ENCODE assay signal across 15 mouse cellular contexts in the genomic region with DNA sequence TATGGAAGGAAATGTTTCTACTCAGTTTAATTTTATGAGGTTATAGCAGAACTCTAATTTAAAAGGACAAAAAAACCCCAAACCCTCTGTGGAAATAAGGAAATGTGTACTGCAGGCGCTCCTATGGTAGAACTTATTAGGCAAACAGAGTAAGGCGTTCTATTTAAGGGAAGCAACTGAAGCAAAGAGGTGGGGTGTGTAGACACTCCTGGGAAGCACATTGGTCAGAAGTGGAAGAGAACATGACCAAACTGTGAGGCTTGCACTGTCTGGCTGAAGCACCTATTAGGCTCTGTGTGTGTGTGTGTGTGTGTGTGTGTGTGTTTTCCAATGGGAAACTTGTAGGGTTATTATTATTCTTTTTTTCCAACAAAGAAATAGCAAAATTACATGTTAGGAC. TPM values are rescaled to one million over a fixed set of nuclear protein-coding genes. Genes with fewer than 3 reads are reported as not detected.
DNase-seq lines count a peak whose midpoint lies in the region; ATAC-seq and TF ChIP-seq lines count a peak whose summit lies in the region.
"Had no signal": no experiment of that assay in that cellular context is flagged by ENCODE, and none has a peak within 500 bp of the region (broad histone marks: within the 10 kb centered on the region; RNA-seq: fewer than 3 reads in every experiment).

No protein-coding gene starts in this region.

- no peak overlapping the region for H3K9ac ChIP-seq in forebrain, embryonic 13.5 days
- no peak overlapping the region for H3K9ac ChIP-seq in midbrain, embryonic 15.5 days
- peak overlapping the region; percentile 17; the same call in 1 of the 2 replicates for H3K9ac ChIP-seq in limb, embryonic 14.5 days (ENCODE audit: low read depth, low read length, severe bottlenecking)
- H3K9ac ChIP-seq in stomach, embryonic 16.5 days (ENCODE audit: low read length) = no peak overlapping the region
- H3K9ac ChIP-seq: hindbrain, embryonic 15.5 days; kidney, embryonic 15.5 days had no signal

- 0 out of 2 replicates have a peak, but pooled peaks cover 3% of the 10 kb centered on the region for H3K36me3 ChIP-seq in forebrain, embryonic 13.5 days (ENCODE audit: poor library complexity, severe bottlenecking)
- H3K36me3 ChIP-seq in forebrain, embryonic 10.5 days (replicated peaks) = peaks cover 33% of the 10 kb centered on the region
- peaks cover 26% of the 10 kb centered on the region for H3K36me3 ChIP-seq in midbrain, embryonic 10.5 days
- H3K36me3 ChIP-seq in midbrain, embryonic 15.5 days (replicated peaks) = no peaks in the 10 kb centered on the region
- H3K36me3 ChIP-seq in limb, embryonic 14.5 days (ENCODE audit: control insufficient read depth, insufficient read depth, low read length) = no peaks in the 10 kb centered on the region; the same call in 1 of the 2 replicates
- H3K36me3 ChIP-seq in stomach, embryonic 16.5 days (ENCODE audit: control insufficient read depth, insufficient read depth, low read length) = no peaks in the 10 kb centered on the region
- H3K36me3 ChIP-seq: heart, embryonic 13.5 days; hindbrain, embryonic 15.5 days; kidney, embryonic 15.5 days had no signal

- no peaks in the 10 kb centered on the region for H3K27me3 ChIP-seq in forebrain, embryonic 13.5 days
- no peaks in the 10 kb centered on the region for H3K27me3 ChIP-seq in forebrain, embryonic 10.5 days (ENCODE audit: poor library complexity, severe bottlenecking)
- H3K27me3 ChIP-seq in midbrain, embryonic 10.5 days (ENCODE audit: low read depth, poor library complexity, severe bottlenecking) = no peaks in the 10 kb centered on the region
- no peaks in the 10 kb centered on the region for H3K27me3 ChIP-seq in midbrain, embryonic 15.5 days (replicated peaks)
- H3K27me3 ChIP-seq in limb, embryonic 14.5 days (ENCODE audit: control insufficient read depth, insufficient read depth, low read length) = no peaks in the 10 kb centered on the region
- H3K27me3 ChIP-seq in stomach, embryonic 16.5 days (ENCODE audit: control insufficient read depth, insufficient read depth, low read length) = no peaks in the 10 kb centered on the region
- H3K27me3 ChIP-seq: heart, embryonic 13.5 days; hindbrain, embryonic 15.5 days; kidney, embryonic 15.5 days had no signal

- DNase-seq in forebrain, embryonic 10.5 days (ENCODE audit: extremely low spot score, low spot score) = no peak
- DNase-seq in midbrain, embryonic 10.5 days (ENCODE audit: low spot score) = no peak
- DNase-seq in limb, embryonic 14.5 days (ENCODE audit: low spot score) = no peak
- no peak for DNase-seq in c-Kit-positive CD71-positive TER-119-positive erythroid progenitor cells, embryonic 14.5 days (ENCODE audit: low spot score)
- DNase-seq in retina, embryonic 14.5 days (ENCODE audit: low spot score) = no peak
- DNase-seq: adrenal gland, postnatal 25 days; gastrocnemius, postnatal 14 days; spleen, adult 18-20 months had no signal

- H3K4me2 ChIP-seq in forebrain, embryonic 13.5 days = peak overlapping the region; percentile 72
- no peak overlapping the region for H3K4me2 ChIP-seq in midbrain, embryonic 15.5 days
- peak overlapping the region; percentile 57 for H3K4me2 ChIP-seq in limb, embryonic 14.5 days (replicated peaks; ENCODE audit: low read depth, low read length, severe bottlenecking)
- 0 out of 2 replicates have a peak overlapping the region, but pooled peaks have one; percentile 61 for H3K4me2 ChIP-seq in stomach, embryonic 16.5 days (ENCODE audit: low read depth, low read length)
- H3K4me2 ChIP-seq: kidney, embryonic 15.5 days had no signal

- no peaks in the 10 kb centered on the region for H3K9me3 ChIP-seq in forebrain, embryonic 13.5 days (replicated peaks)
- H3K9me3 ChIP-seq in forebrain, embryonic 10.5 days = no peaks in the 10 kb centered on the region; the same call in 1 of the 2 replicates
- H3K9me3 ChIP-seq in midbrain, embryonic 10.5 days (replicated peaks) = peaks cover 7% of the 10 kb centered on the region; the same call in 1 of the 2 replicates
- no peaks in the 10 kb centered on the region for H3K9me3 ChIP-seq in midbrain, embryonic 15.5 days
- no peaks in the 10 kb centered on the region for H3K9me3 ChIP-seq in limb, embryonic 14.5 days (ENCODE audit: control insufficient read depth, low read length)
- H3K9me3 ChIP-seq in stomach, embryonic 16.5 days (replicated peaks; ENCODE audit: control insufficient read depth, low read length) = no peaks in the 10 kb centered on the region
- H3K9me3 ChIP-seq: heart, embryonic 13.5 days; hindbrain, embryonic 15.5 days; kidney, embryonic 15.5 days had no signal

- no peak overlapping the region for H3K27ac ChIP-seq in forebrain, embryonic 13.5 days
- H3K27ac ChIP-seq in forebrain, embryonic 10.5 days = no peak overlapping the region
- no peak overlapping the region for H3K27ac ChIP-seq in midbrain, embryonic 10.5 days (replicated peaks)
- no peak overlapping the region for H3K27ac ChIP-seq in midbrain, embryonic 15.5 days
- peak overlapping the region; percentile 28 for H3K27ac ChIP-seq in limb, embryonic 14.5 days (replicated peaks; ENCODE audit: low read depth, low read length)
- no peak overlapping the region for H3K27ac ChIP-seq in stomach, embryonic 16.5 days (ENCODE audit: low read length)
- H3K27ac ChIP-seq: heart, embryonic 13.5 days; hindbrain, embryonic 15.5 days; kidney, embryonic 15.5 days; layer of hippocampus, adult 2 months had no signal

- 80% methylated on average over 2 of the region's 2 CpGs for WGBS in forebrain, embryonic 13.5 days
- WGBS in forebrain, embryonic 10.5 days = 89% methylated on average over 2 of the region's 2 CpGs
- WGBS in midbrain, embryonic 10.5 days = 88% methylated on average over 2 of the region's 2 CpGs
- WGBS in midbrain, embryonic 15.5 days = 86% methylated on average over 2 of the region's 2 CpGs
- WGBS in limb, embryonic 14.5 days = 36% methylated on average over 2 of the region's 2 CpGs
- 63% methylated on average over 2 of the region's 2 CpGs for WGBS in stomach, embryonic 16.5 days

- ATAC-seq in forebrain, embryonic 13.5 days = no peak
- no peak for ATAC-seq in midbrain, embryonic 15.5 days (replicated peaks)
- no peak for ATAC-seq in limb, embryonic 14.5 days (ENCODE audit: low FRiP score, low read depth)
- ATAC-seq in stomach, embryonic 16.5 days (ENCODE audit: insufficient read depth, low FRiP score) = no peak

- H3K4me1 ChIP-seq in forebrain, embryonic 13.5 days = peaks cover 28% of the 10 kb centered on the region
- H3K4me1 ChIP-seq in forebrain, embryonic 10.5 days = peaks cover 28% of the 10 kb centered on the region
- peaks cover 30% of the 10 kb centered on the region for H3K4me1 ChIP-seq in midbrain, embryonic 10.5 days
- H3K4me1 ChIP-seq in midbrain, embryonic 15.5 days = peaks cover 17% of the 10 kb centered on the region
- H3K4me1 ChIP-seq in limb, embryonic 14.5 days (ENCODE audit: control insufficient read depth, insufficient read depth, low read length) = peaks cover 24% of the 10 kb centered on the region
- H3K4me1 ChIP-seq in stomach, embryonic 16.5 days (ENCODE audit: control insufficient read depth, insufficient read depth, low read length) = peaks cover 17% of the 10 kb centered on the region

- TF ChIP-seq POLR2A in limb, embryonic 14.5 days (IDR thresholded peaks at IDR 0.05; ENCODE audit: borderline replicate concordance, extremely low read depth, insufficient read depth, insufficient read length) = no peak

- H3K4me3 ChIP-seq in forebrain, embryonic 13.5 days = no peak overlapping the region
- no peak overlapping the region for H3K4me3 ChIP-seq in forebrain, embryonic 10.5 days
- peak overlapping the region; percentile 75 for H3K4me3 ChIP-seq in midbrain, embryonic 10.5 days
- H3K4me3 ChIP-seq in midbrain, embryonic 15.5 days = no peak overlapping the region
- H3K4me3 ChIP-seq in limb, embryonic 14.5 days (replicated peaks; ENCODE audit: low read length) = peak overlapping the region; percentile 80
- no peak overlapping the region for H3K4me3 ChIP-seq in stomach, embryonic 16.5 days (replicated peaks; ENCODE audit: low read length)
- H3K4me3 ChIP-seq: heart, embryonic 13.5 days; hindbrain, embryonic 15.5 days; kidney, embryonic 15.5 days; layer of hippocampus, adult 2 months had no signal

RNA-seq across cellular contexts. Expression of a gene that starts 2.8 kb away (rescaled TPM):
- 64.6 and 69.6 TPM in 2 replicates for polyA plus RNA-seq in forebrain, embryonic 13.5 days (2015; fragmentation: Nextera tagmentation; extraction: Ambion mirVana)
- 103 and 104 TPM in 2 replicates for polyA plus RNA-seq in forebrain, embryonic 10.5 days (2016; fragmentation: Nextera tagmentation; extraction: Ambion mirVana)
- 90.8 and 100 TPM in 2 replicates for polyA plus RNA-seq in midbrain, embryonic 10.5 days (2016; fragmentation: Nextera tagmentation; extraction: Ambion mirVana)
- 16.1 and 20.1 TPM in 2 replicates for polyA plus RNA-seq in midbrain, embryonic 15.5 days (2015; fragmentation: Nextera tagmentation; extraction: Ambion mirVana)
- polyA plus RNA-seq in limb, embryonic 14.5 days (2012; rRNA removed) = 38.2 and 55.2 TPM in 2 replicates
- polyA plus RNA-seq in limb, embryonic 14.5 days (2014; fragmentation: Nextera tagmentation; extraction: Ambion mirVana) = 120 and 121 TPM in 2 replicates
- polyA plus RNA-seq in stomach, embryonic 16.5 days (2015; fragmentation: Nextera tagmentation; extraction: Ambion mirVana) = 51.3 and 57.7 TPM in 2 replicates

RNA-seq across cellular contexts. Expression of a gene that starts 20.1 kb away (rescaled TPM):
- polyA plus RNA-seq in forebrain, embryonic 13.5 days (2015; fragmentation: Nextera tagmentation; extraction: Ambion mirVana) = not detected in 2 replicates
- not detected in 2 replicates for polyA plus RNA-seq in forebrain, embryonic 10.5 days (2016; fragmentation: Nextera tagmentation; extraction: Ambion mirVana)
- polyA plus RNA-seq in midbrain, embryonic 10.5 days (2016; fragmentation: Nextera tagmentation; extraction: Ambion mirVana) = not detected in 2 replicates
- not detected in 2 replicates for polyA plus RNA-seq in midbrain, embryonic 15.5 days (2015; fragmentation: Nextera tagmentation; extraction: Ambion mirVana)
- polyA plus RNA-seq in limb, embryonic 14.5 days (2012; rRNA removed) = 3.4 and 3.6 TPM in 2 replicates
- 2.2 TPM in 2 replicates for polyA plus RNA-seq in limb, embryonic 14.5 days (2014; fragmentation: Nextera tagmentation; extraction: Ambion mirVana)
- polyA plus RNA-seq in stomach, embryonic 16.5 days (2015; fragmentation: Nextera tagmentation; extraction: Ambion mirVana) = 0.49 and 0.97 TPM in 2 replicates
- polyA plus RNA-seq: hindbrain, embryonic 15.5 days had no signal

Comparison
In these comparisons a context has a peak if more than half of its experiments do, and no peak if none do; other contexts are left out.
1. H3K4me3 ChIP-seq: peak in midbrain, embryonic 10.5 days (single experiment) and limb, embryonic 14.5 days (single experiment); none in forebrain, embryonic 13.5 days (single experiment), forebrain, embryonic 10.5 days (single experiment), midbrain, embryonic 15.5 days (single experiment) and stomach, embryonic 16.5 days (single experiment).